ENCODE assay signal across 12 mouse cellular contexts in the genomic region with DNA sequence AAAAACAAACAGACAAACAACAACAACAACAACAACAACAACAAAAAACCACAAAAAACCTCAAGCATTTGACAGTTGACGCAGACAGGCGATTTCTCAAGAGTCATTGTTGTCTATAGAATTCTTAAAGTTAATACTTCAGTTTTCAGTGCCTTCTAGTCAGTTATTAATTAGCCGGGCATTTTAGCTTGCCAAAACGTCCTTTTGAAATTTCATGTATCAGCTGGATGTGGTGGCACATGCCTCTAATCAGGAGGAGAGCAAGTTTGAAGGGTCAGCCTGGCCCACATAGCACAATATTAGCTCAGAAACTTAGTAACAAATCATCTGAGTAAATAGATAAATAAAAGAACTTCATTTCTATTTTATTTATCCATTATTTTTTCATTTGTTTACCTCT. TPM values are rescaled to one million over a fixed set of nuclear protein-coding genes. Genes with fewer than 3 reads are reported as not detected.
DNase-seq lines count a peak whose midpoint lies in the region; ATAC-seq and TF ChIP-seq lines count a peak whose summit lies in the region.
"Had no signal": no experiment of that assay in that cellular context is flagged by ENCODE, and none has a peak within 500 bp of the region (broad histone marks: within the 10 kb centered on the region; RNA-seq: fewer than 3 reads in every experiment).

No protein-coding gene starts in this region.

- H3K27me3 ChIP-seq in heart, postnatal 0 days (ENCODE audit: control insufficient read depth, insufficient read depth, low read length), result no peaks in the 10 kb centered on the region
- H3K27me3 ChIP-seq in heart, embryonic 10.5 days (ENCODE audit: insufficient read depth, poor library complexity, severe bottlenecking), result no peaks in the 10 kb centered on the region
- H3K27me3 ChIP-seq in lung, embryonic 16.5 days (ENCODE audit: control insufficient read depth, insufficient read depth, low read depth, low read length), result no peaks in the 10 kb centered on the region
- H3K27me3 ChIP-seq in stomach, postnatal 0 days (ENCODE audit: control insufficient read depth, insufficient read depth, low read length), result no peaks in the 10 kb centered on the region
- H3K27me3 ChIP-seq in midbrain, embryonic 11.5 days (ENCODE audit: control insufficient read depth, insufficient read depth, low read length), result no peaks in the 10 kb centered on the region
- H3K27me3 ChIP-seq: neural tube, embryonic 13.5 days; Patski had no signal

- no peak overlapping the region for H3K9ac ChIP-seq in heart, postnatal 0 days (replicated peaks; ENCODE audit: low read depth, low read length)
- no peak overlapping the region for H3K9ac ChIP-seq in lung, embryonic 16.5 days (ENCODE audit: low read length)
- no peak overlapping the region for H3K9ac ChIP-seq in stomach, postnatal 0 days (ENCODE audit: low read length)
- no peak overlapping the region for H3K9ac ChIP-seq in midbrain, embryonic 11.5 days (ENCODE audit: low read length)
- H3K9ac ChIP-seq: hindbrain, embryonic 14.5 days had no signal

- no peaks in the 10 kb centered on the region for H3K4me1 ChIP-seq in heart, postnatal 0 days (ENCODE audit: control insufficient read depth, insufficient read depth)
- 0 out of 2 replicates have a peak, but pooled peaks cover 9% of the 10 kb centered on the region for H3K4me1 ChIP-seq in heart, embryonic 10.5 days
- H3K4me1 ChIP-seq in lung, embryonic 16.5 days (replicated peaks; ENCODE audit: control insufficient read depth, insufficient read depth, low read length), result peaks cover 5% of the 10 kb centered on the region; the same call in 1 of the 2 replicates
- H3K4me1 ChIP-seq in stomach, postnatal 0 days (replicated peaks; ENCODE audit: control insufficient read depth, insufficient read depth), result no peaks in the 10 kb centered on the region
- H3K4me1 ChIP-seq in midbrain, embryonic 11.5 days (ENCODE audit: control insufficient read depth, insufficient read depth, low read length), result no peaks in the 10 kb centered on the region

- no peak for DNase-seq in heart, postnatal 0 days (ENCODE audit: low spot score)
- no peak for DNase-seq in heart, embryonic 10.5 days (ENCODE audit: low spot score)
- DNase-seq in lung, postnatal 36 days, result no peak
- DNase-seq in kidney, adult 9 months, result peak; percentile 71
- no peak for DNase-seq in stomach, postnatal 0 days (ENCODE audit: low spot score)
- DNase-seq in c-Kit-positive CD71-positive TER-119-positive erythroid progenitor cells, embryonic 14.5 days (ENCODE audit: low spot score), result no peak
- no peak for DNase-seq in midbrain, embryonic 11.5 days (ENCODE audit: low spot score, missing footprints)
- DNase-seq: cerebellum, adult 9-10 months had no signal

- peak overlapping the region; percentile 53; the same call in 1 of the 2 replicates for H3K4me3 ChIP-seq in heart, postnatal 0 days (ENCODE audit: low read depth, low read length)
- no peak overlapping the region for H3K4me3 ChIP-seq in heart, embryonic 10.5 days
- peak overlapping the region; percentile 51; the same call in 1 of the 2 replicates for H3K4me3 ChIP-seq in lung, embryonic 16.5 days (ENCODE audit: low read length)
- no peak overlapping the region for H3K4me3 ChIP-seq in stomach, postnatal 0 days (ENCODE audit: low read depth, low read length)
- H3K4me3 ChIP-seq in midbrain, embryonic 11.5 days (ENCODE audit: low read depth, low read length), result no peak overlapping the region

- H3K27ac ChIP-seq in heart, postnatal 0 days (ENCODE audit: low read depth), result no peak overlapping the region
- no peak overlapping the region for H3K27ac ChIP-seq in heart, embryonic 10.5 days
- no peak overlapping the region for H3K27ac ChIP-seq in lung, embryonic 16.5 days (ENCODE audit: low read length)
- H3K27ac ChIP-seq in stomach, postnatal 0 days (replicated peaks), result no peak overlapping the region
- no peak overlapping the region for H3K27ac ChIP-seq in midbrain, embryonic 11.5 days (ENCODE audit: low read depth, low read length)
- H3K27ac ChIP-seq: hindbrain, embryonic 14.5 days; neural tube, embryonic 13.5 days had no signal

- no peak for TF ChIP-seq CTCF in heart, postnatal 0 days (IDR thresholded peaks at IDR 0.05; ENCODE audit: low read depth)
- TF ChIP-seq CTCF in stomach, postnatal 0 days (IDR thresholded peaks at IDR 0.05; ENCODE audit: low read depth), result no peak

- peak overlapping the region; percentile 80; the same call in 1 of the 2 replicates for H3K4me2 ChIP-seq in heart, postnatal 0 days (ENCODE audit: low read depth, low read length)
- H3K4me2 ChIP-seq in lung, embryonic 16.5 days (ENCODE audit: low read depth, low read length), result peak overlapping the region; percentile 61
- H3K4me2 ChIP-seq in stomach, postnatal 0 days (replicated peaks; ENCODE audit: low read depth), result peak overlapping the region; percentile 83; the same call in 1 of the 2 replicates
- no peak overlapping the region for H3K4me2 ChIP-seq in midbrain, embryonic 11.5 days

- H3K9me3 ChIP-seq in heart, postnatal 0 days (replicated peaks; ENCODE audit: control insufficient read depth, low read length), result no peaks in the 10 kb centered on the region
- no peaks in the 10 kb centered on the region for H3K9me3 ChIP-seq in heart, embryonic 10.5 days
- H3K9me3 ChIP-seq in lung, embryonic 16.5 days (ENCODE audit: control insufficient read depth, low read length), result no peaks in the 10 kb centered on the region
- no peaks in the 10 kb centered on the region for H3K9me3 ChIP-seq in stomach, postnatal 0 days (ENCODE audit: control insufficient read depth, low read length)
- H3K9me3 ChIP-seq in midbrain, embryonic 11.5 days (ENCODE audit: control insufficient read depth, low read length), result no peaks in the 10 kb centered on the region
- H3K9me3 ChIP-seq: neural tube, embryonic 13.5 days had no signal

- no peak for ATAC-seq in heart, postnatal 0 days (ENCODE audit: insufficient read depth, low read depth)
- ATAC-seq in lung, embryonic 16.5 days (ENCODE audit: low read depth), result no peak
- no peak for ATAC-seq in stomach, postnatal 0 days (ENCODE audit: low FRiP score, low TSS enrichment)
- ATAC-seq in midbrain, embryonic 11.5 days (ENCODE audit: low FRiP score), result no peak

- no peak for TF ChIP-seq EP300 in heart, postnatal 0 days (IDR thresholded peaks at IDR 0.05; ENCODE audit: low read depth)
- no peak for TF ChIP-seq EP300 in stomach, postnatal 0 days (optimal IDR thresholded peaks at IDR 0.05)

- WGBS in heart, postnatal 0 days, result 69% methylated on average over 4 of the region's 4 CpGs
- WGBS in heart, embryonic 10.5 days, result 83% methylated on average over 4 of the region's 4 CpGs
- 53% methylated on average over 4 of the region's 4 CpGs for WGBS in lung, embryonic 16.5 days
- WGBS in stomach, postnatal 0 days, result 67% methylated on average over 4 of the region's 4 CpGs
- whole genome bisulfite sequencing in midbrain, embryonic 11.5 days, result 87% methylated on average over 4 of the region's 4 CpGs

- H3K36me3 ChIP-seq in heart, postnatal 0 days (replicated peaks; ENCODE audit: control insufficient read depth, insufficient read depth, low read length), result no peaks in the 10 kb centered on the region
- H3K36me3 ChIP-seq in heart, embryonic 10.5 days, result no peaks in the 10 kb centered on the region
- H3K36me3 ChIP-seq in lung, embryonic 16.5 days (ENCODE audit: control insufficient read depth, insufficient read depth, low read length), result no peaks in the 10 kb centered on the region
- no peaks in the 10 kb centered on the region for H3K36me3 ChIP-seq in stomach, postnatal 0 days (ENCODE audit: control insufficient read depth, insufficient read depth, low read length)
- no peaks in the 10 kb centered on the region for H3K36me3 ChIP-seq in midbrain, embryonic 11.5 days (ENCODE audit: control insufficient read depth, insufficient read depth, low read length)
- H3K36me3 ChIP-seq: neural tube, embryonic 13.5 days had no signal

RNA-seq across cellular contexts. Expression of a gene that starts 0.5 kb away (rescaled TPM):
- total RNA-seq in heart, postnatal 0 days (2014; rRNA removed; ENCODE audit: low replicate concordance), result 0.57 and 2.8 TPM in 2 replicates
- polyA plus RNA-seq in heart, postnatal 0 days (2015; fragmentation: Nextera tagmentation; extraction: Ambion mirVana), result 2.6 and 3.0 TPM in 2 replicates
- 0.31 and 0.39 TPM in 2 replicates for polyA plus RNA-seq in heart, embryonic 10.5 days (2016; fragmentation: Nextera tagmentation; extraction: Ambion mirVana)
- 2.5 and 3.0 TPM in 2 replicates for polyA plus RNA-seq in lung, embryonic 16.5 days (2015; fragmentation: Nextera tagmentation; extraction: Ambion mirVana)
- 15.6 and 16.5 TPM in 2 replicates for polyA plus RNA-seq in stomach, postnatal 0 days (2015; fragmentation: Nextera tagmentation; extraction: Ambion mirVana)
- 0.18 TPM in 1 of 2 replicates, not detected in the other for polyA plus RNA-seq in midbrain, embryonic 11.5 days (2014; fragmentation: Nextera tagmentation; extraction: Ambion mirVana)
- polyA plus RNA-seq: hindbrain, embryonic 14.5 days; neural tube, embryonic 13.5 days had no signal

Comparison
In these comparisons a context has a peak if more than half of its experiments do, and no peak if none do; other contexts are left out.
1. H3K4me3 ChIP-seq: peak in heart, postnatal 0 days (single experiment) and lung, embryonic 16.5 days (single experiment); none in heart, embryonic 10.5 days (single experiment), stomach, postnatal 0 days (single experiment) and midbrain, embryonic 11.5 days (single experiment).